Mouse (Mus musculus) liver, embryonic 14.5 days (tissue): Measurements from ENCODE around the gene Kifc3. TPM values are rescaled to one million over a fixed set of nuclear protein-coding genes. Genes with fewer than 3 reads are reported as not detected.
A peak's percentile ranks its signal among the peaks of the same experiment; 100 is the strongest.

ENCODE experiments used
- ATAC-seq: fragments of 200-750 bp; cut with Nextera tagmentation; 2 replicates; pipeline ENCODE4 v1.8.0; 2017; ENCODE audit warnings: moderate number of reproducible peaks, mild to moderate bottlenecking, moderate library complexity; ENCODE audit not compliant: insufficient read depth
- DNase-seq, 3 experiments: peaks; one replicate each; pipeline ENCODE4 v3.0.0-alpha.2; 2012 to 2013; ENCODE audit warnings: low read depth in 3 of 3, low spot score in 3 of 3
- H3K27ac ChIP-seq: fragments of 300-500 bp; sonication (generic); 2 replicates; pipeline ENCODE4 v1.5.1; 2014; ENCODE audit warnings: moderate library complexity, mild to moderate bottlenecking, control low read depth, inconsistent platforms
- H3K27me3 ChIP-seq: fragments of 300-500 bp; sonication (generic); 2 replicates; pipeline ENCODE4 v1.6.1; 2014; ENCODE audit warnings: mild to moderate bottlenecking, low read length, moderate library complexity; ENCODE audit not compliant: control insufficient read depth, insufficient read depth
- H3K36me3 ChIP-seq: fragments of 300-500 bp; sonication (generic); replicated peaks from 2 replicates; pipeline ENCODE4 v1.6.1; 2014; ENCODE audit warnings: low read depth; ENCODE audit not compliant: control insufficient read depth, insufficient read depth
- H3K4me1 ChIP-seq, 2 experiments: fragments of 200-500 bp in 1 of 2; fragments of 300-500 bp in 1 of 2; sonication (generic) in 1 of 2; replicated peaks; 2 replicates each; pipeline ENCODE4 v1.6.1; 2012 to 2014; ENCODE audit warnings: antibody characterized with exemption in 1 of 2, inconsistent platforms in 1 of 2, low read length in 1 of 2; ENCODE audit not compliant: control insufficient read depth in 2 of 2, insufficient read depth in 2 of 2
- H3K4me2 ChIP-seq: fragments of 300-500 bp; sonication (generic); 2 replicates; pipeline ENCODE4 v1.6.1; 2014; ENCODE audit warnings: low read depth, mild to moderate bottlenecking, control low read depth, moderate library complexity
- H3K4me3 ChIP-seq, 2 experiments: fragments of 200-500 bp in 1 of 2; fragments of 300-500 bp in 1 of 2; sonication (generic) in 1 of 2; 2 replicates each; pipeline ENCODE4 v1.5.1; 2012 to 2014; ENCODE audit warnings: low read depth in 2 of 2, low read length in 2 of 2, mild to moderate bottlenecking in 2 of 2, control low read depth in 1 of 2, inconsistent platforms in 1 of 2, moderate library complexity in 1 of 2; ENCODE audit not compliant: insufficient read depth in 1 of 2
- H3K9ac ChIP-seq: fragments of 300-500 bp; sonication (generic); replicated peaks from 2 replicates; pipeline ENCODE4 v1.6.1; 2014; ENCODE audit warnings: mild to moderate bottlenecking, control low read depth, moderate library complexity
- H3K9me3 ChIP-seq: fragments of 300-500 bp; sonication (generic); 2 replicates; pipeline ENCODE4 v1.6.1; 2016; ENCODE audit warnings: low read length, mixed read lengths; ENCODE audit not compliant: control insufficient read depth
- CTCF ChIP-seq: IDR thresholded peaks from 2 replicates; pipeline ENCODE4 v1.5.1; 2016; ENCODE audit warnings: antibody characterized with exemption, low read depth, control low read depth
- EP300 ChIP-seq: IDR thresholded peaks from 2 replicates; pipeline ENCODE4 v1.6.1; 2016; ENCODE audit warnings: antibody characterized with exemption, low read depth
- WGBS: fragments of 180-500 bp; shearing (Covaris S2); extraction: QIAGEN DNeasy Blood & Tissue Kit; methylation state at CpG from one replicate; pipeline ENCODE4 v1.1.7; 2014; ENCODE audit not compliant: insufficient replicate concordance; 5-methylcytosine and 5-hydroxymethylcytosine counted together
- polyA plus RNA-seq, 2 experiments: library from polyadenylated mRNA; depleted of rRNA in 1 of 2; stranded (reverse) in 1 of 2; unstranded in 1 of 2; fragments of >200 nt; fragmentation: Nextera tagmentation in 1 of 2; extraction: Ambion mirVana in 1 of 2; gene quantifications; 2 replicates each; pipeline versions ENCODE4 v1.2.1 to v1.2.3; 2012 to 2014

Kifc3 gene
- polyA plus RNA-seq, 2 experiments = 2.5 to 4.0 TPM

GRCm38 (mm10) chr8:95054927-95055510, 147.6 kb downstream of the Kifc3 start, which contains the start of gene Drc7:
Gene Drc7, plus strand, starts transcription at chr8:95055103.
- ATAC-seq (peak; percentile 56; the same call in 1 of the 2 replicates), DNase-seq (peak in 1 of 3 experiments; percentile 61)
- no peak within 1 kb of the TSS for H3K9ac ChIP-seq
- no peak within 1 kb of the TSS for H3K4me2 ChIP-seq
- H3K4me3 ChIP-seq = no peak within 1 kb of the TSS
- H3K9me3 ChIP-seq = no peaks in the 10 kb centered on the region
- peaks cover 13 to 31% of the 10 kb centered on the region in 2 experiments for H3K4me1 ChIP-seq
- TF ChIP-seq CTCF (no peak), EP300 (no peak)
- 37% methylated on average over 2 of the region's 2 CpGs for WGBS
- H3K27ac ChIP-seq = no peak within 1 kb of the TSS
- no peaks in the 10 kb centered on the region for H3K36me3 ChIP-seq
- no peaks in the 10 kb centered on the region for H3K27me3 ChIP-seq

DNA sequence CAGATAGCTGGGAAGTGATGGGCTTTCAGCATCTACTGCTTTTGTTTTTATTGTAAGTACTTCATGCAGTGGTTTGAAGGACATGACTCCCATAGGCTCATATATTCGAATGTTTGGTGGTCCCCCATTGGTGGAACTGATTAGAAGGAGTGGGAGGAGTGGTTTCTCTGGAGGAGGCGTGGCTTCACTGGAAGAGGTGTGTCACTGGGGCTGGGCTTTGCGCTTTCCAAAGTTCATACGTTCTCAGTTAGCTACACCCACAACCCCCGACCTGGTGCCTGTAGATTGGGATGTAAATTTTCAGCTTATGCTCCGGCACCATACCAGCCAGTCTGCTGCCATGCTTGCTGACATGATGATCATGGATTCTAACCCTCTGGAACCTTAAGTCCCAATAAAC, 148.2 kb downstream of the Kifc3 start:
- Histone ChIP-seq H3K9ac (no peak overlapping the region), H3K4me2 (no peak overlapping the region), H3K4me1 (peaks cover 13 to 28% of the 10 kb centered on the region in 2 experiments), H3K36me3 (no peaks in the 10 kb centered on the region), H3K9me3 (no peaks in the 10 kb centered on the region), H3K4me3 (no peak overlapping the region), H3K27ac (no peak overlapping the region), H3K27me3 (no peaks in the 10 kb centered on the region)
- ATAC-seq = peak; percentile 50; the same call in 1 of the 2 replicates
- WGBS = 30% methylated on average over 6 of the region's 6 CpGs
- DNase-seq = no peak
- no peak for TF ChIP-seq EP300

Other genes starting within 250 kb of the Kifc3 start
- gene Adgrg1, start 228.1 kb downstream of the Kifc3 start, polyA plus RNA-seq (2012; rRNA removed) = 46.8 and 55.8 TPM in 2 replicates
- gene Adgrg1, start 228.1 kb downstream of the Kifc3 start, polyA plus RNA-seq (2014; fragmentation: Nextera tagmentation; extraction: Ambion mirVana) = 41.1 and 59.5 TPM in 2 replicates
- 8.3 and 9.6 TPM in 2 replicates for gene Adgrg3, start 185.1 kb downstream of the Kifc3 start, polyA plus RNA-seq (2012; rRNA removed)
- 4.9 and 5.8 TPM in 2 replicates for gene Adgrg3, start 185.1 kb downstream of the Kifc3 start, polyA plus RNA-seq (2014; fragmentation: Nextera tagmentation; extraction: Ambion mirVana)
- gene Drc7, start 147.7 kb downstream of the Kifc3 start, polyA plus RNA-seq (2012; rRNA removed) = 0.19 and 0.21 TPM in 2 replicates
- 0.15 and 0.33 TPM in 2 replicates for gene Drc7, start 147.7 kb downstream of the Kifc3 start, polyA plus RNA-seq (2014; fragmentation: Nextera tagmentation; extraction: Ambion mirVana)
- 7.4 and 8.4 TPM in 2 replicates for gene Katnb1, start 121.6 kb downstream of the Kifc3 start, polyA plus RNA-seq (2012; rRNA removed)
- gene Katnb1, start 121.6 kb downstream of the Kifc3 start, polyA plus RNA-seq (2014; fragmentation: Nextera tagmentation; extraction: Ambion mirVana) = 8.0 and 10.1 TPM in 2 replicates
- 0.06 and 0.11 TPM in 2 replicates for gene Cngb1, start 103.8 kb upstream of the Kifc3 start, polyA plus RNA-seq (2012; rRNA removed)
- gene Cngb1, start 103.8 kb upstream of the Kifc3 start, polyA plus RNA-seq (2014; fragmentation: Nextera tagmentation; extraction: Ambion mirVana) = not detected in 2 replicates
- gene Tepp, start 107.8 kb upstream of the Kifc3 start, polyA plus RNA-seq (2012; rRNA removed) = not detected in 2 replicates
- not detected in 2 replicates for gene Tepp, start 107.8 kb upstream of the Kifc3 start, polyA plus RNA-seq (2014; fragmentation: Nextera tagmentation; extraction: Ambion mirVana)
- 0.83 and 0.96 TPM in 2 replicates for gene Zfp319, start 129.1 kb upstream of the Kifc3 start, polyA plus RNA-seq (2012; rRNA removed)
- gene Zfp319, start 129.1 kb upstream of the Kifc3 start, polyA plus RNA-seq (2014; fragmentation: Nextera tagmentation; extraction: Ambion mirVana) = 0.75 and 0.81 TPM in 2 replicates
- 8.7 and 10.8 TPM in 2 replicates for gene Usb1, start 129.5 kb upstream of the Kifc3 start, polyA plus RNA-seq (2012; rRNA removed)
- 9.3 and 10.7 TPM in 2 replicates for gene Usb1, start 129.5 kb upstream of the Kifc3 start, polyA plus RNA-seq (2014; fragmentation: Nextera tagmentation; extraction: Ambion mirVana)
- 0.64 and 0.83 TPM in 2 replicates for gene Mmp15, start 149.5 kb upstream of the Kifc3 start, polyA plus RNA-seq (2012; rRNA removed)
- gene Mmp15, start 149.5 kb upstream of the Kifc3 start, polyA plus RNA-seq (2014; fragmentation: Nextera tagmentation; extraction: Ambion mirVana) = 0.43 and 1.1 TPM in 2 replicates
- gene Cfap20, start 232.1 kb upstream of the Kifc3 start, polyA plus RNA-seq (2012; rRNA removed) = 22.0 and 30.1 TPM in 2 replicates
- 34.8 and 35.7 TPM in 2 replicates for gene Cfap20, start 232.1 kb upstream of the Kifc3 start, polyA plus RNA-seq (2014; fragmentation: Nextera tagmentation; extraction: Ambion mirVana)